Mouse (Mus musculus): ENCODE results near the gene Tmeff2. TPM values are rescaled to one million over a fixed set of nuclear protein-coding genes. Genes with fewer than 3 reads are reported as not detected.

Gene Tmeff2
- total RNA-seq, 2 experiments from 2014 or later, result not detected

GRCm38 (mm10) chr1:51191872-51192613 is 291.6 kb downstream of the Tmeff2 start:
- no peak for ATAC-seq (replicated peaks; ENCODE audit: poor library complexity)

GRCm38 (mm10) chr1:51199088-51199830 is 298.8 kb downstream of the Tmeff2 start:
- ATAC-seq (replicated peaks; ENCODE audit: poor library complexity), result no peak

GRCm38 (mm10) chr1:51199954-51200353 is 299.5 kb downstream of the Tmeff2 start:
- ATAC-seq (replicated peaks; ENCODE audit: poor library complexity), result no peak

DNA sequence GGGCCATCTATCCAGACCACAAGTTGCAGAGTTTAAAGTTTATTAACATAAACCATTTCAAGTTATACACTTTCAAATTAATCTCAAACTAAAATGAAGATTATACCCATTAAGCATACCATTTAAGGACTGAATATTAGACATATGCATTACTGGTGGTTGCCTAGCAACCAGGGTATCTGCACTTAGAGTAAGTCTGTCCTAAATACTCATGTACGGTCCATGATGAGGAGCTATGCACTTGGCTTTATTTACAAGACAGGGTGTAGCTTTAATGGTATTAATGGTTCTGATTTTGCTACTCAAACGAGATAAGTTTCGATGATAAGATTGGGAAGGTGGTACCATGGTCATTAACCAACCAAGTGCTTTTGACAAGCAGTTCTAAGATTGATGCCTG is 315.2 kb downstream of the Tmeff2 start:
- no peak for ATAC-seq (replicated peaks; ENCODE audit: poor library complexity)

GRCm38 (mm10) chr1:51216292-51217050 is 316.0 kb downstream of the Tmeff2 start:
- no peak for ATAC-seq (replicated peaks; ENCODE audit: poor library complexity)

DNA sequence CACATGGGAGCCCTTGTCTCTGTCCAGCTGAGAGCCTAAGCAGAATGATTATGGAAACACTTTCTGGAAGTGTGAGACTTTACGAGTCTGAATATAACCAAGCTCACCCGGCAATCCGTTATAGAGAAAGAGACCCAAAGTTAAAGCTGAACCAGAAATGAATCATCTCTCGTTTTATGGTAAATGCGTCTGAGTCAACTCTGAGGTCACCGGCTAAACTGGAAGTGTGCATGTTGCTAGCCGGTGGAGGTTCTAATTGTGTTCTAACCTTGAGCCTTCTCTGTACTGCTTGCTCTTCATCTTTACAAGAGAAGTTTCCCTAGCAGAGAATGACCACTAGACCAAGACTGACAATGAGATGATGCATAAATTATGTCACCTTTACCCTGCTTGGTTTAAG is 316.8 kb downstream of the Tmeff2 start:
- no peak for ATAC-seq (replicated peaks; ENCODE audit: poor library complexity)

- no peak for ATAC-seq (replicated peaks; ENCODE audit: poor library complexity)
Measured at GRCm38 (mm10) chr1:51225156-51225555, 324.7 kb downstream of the Tmeff2 start.

All from megakaryocyte progenitor cell, adult 5-6 weeks (primary cell).